Mouse (Mus musculus): ENCODE data around the gene Slc7a5. TPM values are rescaled to one million over a fixed set of nuclear protein-coding genes. Genes with fewer than 3 reads are reported as not detected.
A peak's percentile ranks its signal among the peaks of the same experiment; 100 is the strongest.

The Slc7a5 gene
- polyA plus RNA-seq (2014; fragmentation: Nextera tagmentation; extraction: Ambion mirVana), result 27.3 and 28.8 TPM in 2 replicates

DNA sequence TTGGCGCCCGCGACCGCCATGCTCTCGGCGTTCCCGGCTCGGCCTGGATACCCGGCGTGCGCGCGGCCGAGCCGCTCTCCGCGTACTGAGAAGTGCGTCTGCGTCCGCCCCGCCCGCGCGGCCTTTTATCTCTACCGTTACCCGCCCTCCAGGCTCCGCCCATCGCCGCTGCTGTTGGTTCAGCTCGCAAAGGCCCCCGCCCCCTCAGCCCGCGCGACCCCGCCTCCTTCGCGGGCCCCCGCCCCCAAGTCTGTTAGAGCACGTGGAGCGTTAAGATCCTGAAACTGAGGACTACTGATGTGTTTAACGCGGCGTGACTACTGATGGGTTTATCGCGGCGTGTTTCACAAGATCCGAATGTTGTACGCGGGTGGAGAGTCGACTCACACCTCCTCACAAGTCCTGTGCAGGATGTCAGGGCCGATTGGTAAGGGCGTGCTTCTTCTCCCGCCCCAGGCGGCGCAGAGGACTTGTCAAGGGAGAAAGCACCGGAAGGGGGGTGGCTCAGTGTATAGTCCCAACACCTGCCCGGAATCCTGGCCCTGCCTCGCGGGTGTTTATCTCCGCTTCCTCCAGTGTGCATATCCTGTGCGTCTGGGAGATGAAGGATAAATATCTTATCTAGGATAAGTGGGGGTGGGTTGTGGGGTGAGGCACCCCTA is at the start of gene Slc7a5:
TSS of gene Slc7a5 (minus strand) at position 108 of the 662 bp plus-strand sequence.
- under 1% methylated on average over 61 of the region's 61 CpGs for WGBS
- H3K4me3 ChIP-seq (ENCODE audit: low read depth, low read length), result peak within 1 kb of the TSS; percentile 80
- no peaks in the 10 kb centered on the region for H3K9me3 ChIP-seq (ENCODE audit: low read depth, low read length)
- ATAC-seq (ENCODE audit: insufficient read depth) (peak; percentile 92), DNase-seq (peak; percentile 99)
- peak within 1 kb of the TSS; percentile 69 for H3K9ac ChIP-seq
- H3K4me2 ChIP-seq, result peak within 1 kb of the TSS; percentile 99
- H3K27me3 ChIP-seq (ENCODE audit: insufficient read depth, low read length), result no peaks in the 10 kb centered on the region
- H3K4me1 ChIP-seq (ENCODE audit: insufficient read depth), result peaks cover 9% of the 10 kb centered on the region; the same call in 1 of the 2 replicates
- no peak within 1 kb of the TSS; the same call in 1 of the 2 replicates for H3K27ac ChIP-seq (ENCODE audit: low read depth)
- H3K36me3 ChIP-seq (ENCODE audit: insufficient read depth), result no peaks in the 10 kb centered on the region
- TF ChIP-seq CTCF (IDR thresholded peaks at IDR 0.05; ENCODE audit: low read depth), result no peak

DNA sequence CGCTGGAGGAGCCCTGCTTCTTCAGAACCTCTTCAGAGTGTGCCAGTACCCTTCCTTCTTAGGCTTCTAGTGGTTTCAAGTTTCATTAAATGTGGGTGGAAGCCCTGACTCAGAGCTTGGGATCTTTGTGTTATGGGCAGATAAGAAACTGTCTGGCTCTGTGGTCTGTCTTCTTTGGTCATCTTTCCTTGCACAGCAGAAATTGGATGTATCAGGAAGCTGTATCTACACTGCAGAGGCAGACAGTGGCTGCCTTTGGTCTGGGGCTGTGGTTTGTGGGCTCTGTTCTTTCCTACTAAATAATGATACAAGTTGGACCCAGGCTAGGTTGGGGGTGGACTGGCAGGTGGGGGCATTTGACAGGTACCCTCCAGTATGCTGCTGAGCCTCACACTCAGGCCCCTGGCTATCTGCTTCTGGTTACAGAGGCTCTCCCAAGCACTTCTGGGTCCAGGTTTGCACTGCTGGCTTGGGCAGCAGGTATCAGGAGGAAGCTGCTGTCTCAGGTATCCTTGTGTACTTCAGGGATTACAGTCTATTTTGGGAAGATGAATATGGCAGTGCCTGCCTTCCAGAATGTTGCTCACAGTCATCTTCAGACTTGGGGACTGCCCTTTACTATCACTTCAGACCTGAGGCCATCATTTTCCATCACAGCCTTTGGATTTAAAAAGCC is 48.5 kb upstream of the Slc7a5 start:
- Histone ChIP-seq H3K4me3 (ENCODE audit: low read depth, low read length) (no peak overlapping the region), H3K27ac (ENCODE audit: low read depth) (no peak overlapping the region), H3K4me1 (ENCODE audit: insufficient read depth) (peaks cover 12% of the 10 kb centered on the region; the same call in 1 of the 2 replicates), H3K9me3 (ENCODE audit: low read depth, low read length) (no peaks in the 10 kb centered on the region), H3K9ac (no peak overlapping the region), H3K36me3 (ENCODE audit: insufficient read depth) (peaks cover 42% of the 10 kb centered on the region), H3K27me3 (ENCODE audit: insufficient read depth, low read length) (no peaks in the 10 kb centered on the region), H3K4me2 (no peak overlapping the region)
- 59% methylated on average over 1 of the region's 1 CpGs for WGBS
- DNase-seq (no peak), ATAC-seq (ENCODE audit: insufficient read depth) (no peak)
- TF ChIP-seq CTCF (IDR thresholded peaks at IDR 0.05; ENCODE audit: low read depth), result no peak

GRCm38 (mm10) chr8:121954981-121955555 is 47.6 kb upstream of the Slc7a5 start:
- no peak for DNase-seq
- WGBS, result 51% methylated on average over 10 of the region's 10 CpGs
- H3K4me2 ChIP-seq, result no peak overlapping the region
- H3K9ac ChIP-seq, result no peak overlapping the region
- H3K9me3 ChIP-seq (ENCODE audit: low read depth, low read length), result no peaks in the 10 kb centered on the region
- no peak for ATAC-seq (ENCODE audit: insufficient read depth)
- H3K36me3 ChIP-seq (ENCODE audit: insufficient read depth), result peaks cover 42% of the 10 kb centered on the region
- H3K27me3 ChIP-seq (ENCODE audit: insufficient read depth, low read length), result no peaks in the 10 kb centered on the region
- no peak overlapping the region for H3K4me3 ChIP-seq (ENCODE audit: low read depth, low read length)
- TF ChIP-seq CTCF (IDR thresholded peaks at IDR 0.05; ENCODE audit: low read depth), result no peak
- H3K27ac ChIP-seq (ENCODE audit: low read depth), result no peak overlapping the region
- H3K4me1 ChIP-seq (ENCODE audit: insufficient read depth), result peaks cover 12% of the 10 kb centered on the region; the same call in 1 of the 2 replicates

DNA sequence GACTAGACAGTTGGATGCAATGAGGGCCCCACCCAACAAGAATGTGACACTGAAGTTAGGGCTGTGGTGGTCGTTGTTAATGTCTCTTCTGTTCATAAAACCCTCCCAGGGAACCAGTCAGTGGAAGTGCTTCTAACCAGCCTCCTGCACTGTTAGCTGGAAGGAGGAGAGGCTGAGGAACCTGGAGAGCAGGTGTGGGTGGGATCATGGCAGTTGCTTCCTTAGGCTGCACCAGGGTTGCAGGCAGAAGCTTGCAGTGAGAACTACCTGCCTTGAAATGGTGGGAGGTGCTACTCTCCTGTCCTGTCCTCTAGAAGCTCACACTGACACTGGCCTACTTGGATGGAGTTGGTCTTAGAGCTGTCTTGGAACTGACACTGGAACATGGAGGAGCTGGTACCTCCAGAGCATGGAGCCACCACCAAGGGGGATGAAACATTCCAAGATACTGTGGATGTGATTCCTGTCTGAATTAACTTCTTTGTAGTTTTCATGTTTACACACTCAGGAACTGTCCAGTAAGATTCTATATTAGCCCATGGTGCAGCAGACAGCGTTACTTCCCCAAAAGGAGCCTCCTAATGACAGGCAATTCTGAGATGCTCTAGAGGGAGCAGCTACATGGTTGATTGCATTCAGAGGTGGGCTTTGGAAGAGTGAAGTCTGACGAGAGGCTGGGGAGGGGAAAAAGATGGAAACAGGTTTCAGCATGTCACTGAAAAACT is 46.5 kb upstream of the Slc7a5 start:
- no peak overlapping the region for H3K4me2 ChIP-seq
- no peaks in the 10 kb centered on the region for H3K27me3 ChIP-seq (ENCODE audit: insufficient read depth, low read length)
- peaks cover 42% of the 10 kb centered on the region for H3K36me3 ChIP-seq (ENCODE audit: insufficient read depth)
- H3K27ac ChIP-seq (ENCODE audit: low read depth), result no peak overlapping the region
- H3K9ac ChIP-seq, result no peak overlapping the region
- no peak for ATAC-seq (ENCODE audit: insufficient read depth)
- no peak for DNase-seq
- H3K4me1 ChIP-seq (ENCODE audit: insufficient read depth), result peaks cover 12% of the 10 kb centered on the region; the same call in 1 of the 2 replicates
- H3K4me3 ChIP-seq (ENCODE audit: low read depth, low read length), result no peak overlapping the region
- TF ChIP-seq CTCF (IDR thresholded peaks at IDR 0.05; ENCODE audit: low read depth), result no peak
- 69% methylated on average over 3 of the region's 3 CpGs for WGBS
- no peaks in the 10 kb centered on the region for H3K9me3 ChIP-seq (ENCODE audit: low read depth, low read length)

GRCm38 (mm10) chr8:121952800-121953199 is 45.3 kb upstream of the Slc7a5 start:
- Histone ChIP-seq H3K36me3 (ENCODE audit: insufficient read depth) (peaks cover 42% of the 10 kb centered on the region), H3K27me3 (ENCODE audit: insufficient read depth, low read length) (no peaks in the 10 kb centered on the region), H3K4me3 (ENCODE audit: low read depth, low read length) (no peak overlapping the region; the same call in 1 of the 2 replicates), H3K9me3 (ENCODE audit: low read depth, low read length) (no peaks in the 10 kb centered on the region), H3K4me1 (ENCODE audit: insufficient read depth) (peaks cover 20% of the 10 kb centered on the region), H3K4me2 (peak overlapping the region; percentile 80), H3K27ac (ENCODE audit: low read depth) (no peak overlapping the region), H3K9ac (no peak overlapping the region)
- no peak for TF ChIP-seq CTCF (IDR thresholded peaks at IDR 0.05; ENCODE audit: low read depth)
- DNase-seq, result no peak
- 89% methylated on average over 7 of the region's 7 CpGs for WGBS
- no peak for ATAC-seq (ENCODE audit: insufficient read depth)

GRCm38 (mm10) chr8:121952122-121952521 is 44.6 kb upstream of the Slc7a5 start:
- Histone ChIP-seq H3K9ac (peak overlapping the region; percentile 3; the same call in 1 of the 2 replicates), H3K36me3 (ENCODE audit: insufficient read depth) (peaks cover 42% of the 10 kb centered on the region), H3K4me3 (ENCODE audit: low read depth, low read length) (peak overlapping the region; percentile 95), H3K4me2 (peak overlapping the region; percentile 80), H3K27ac (ENCODE audit: low read depth) (no peak overlapping the region), H3K27me3 (ENCODE audit: insufficient read depth, low read length) (no peaks in the 10 kb centered on the region), H3K4me1 (ENCODE audit: insufficient read depth) (peaks cover 24% of the 10 kb centered on the region), H3K9me3 (ENCODE audit: low read depth, low read length) (no peaks in the 10 kb centered on the region)
- TF ChIP-seq CTCF (IDR thresholded peaks at IDR 0.05; ENCODE audit: low read depth), result no peak
- DNase-seq, result no peak
- ATAC-seq (ENCODE audit: insufficient read depth), result no peak
